Mouse (Mus musculus) lung, postnatal 4 days (tissue): ENCODE results near the gene Naxd.
A peak's percentile ranks its signal among the peaks of the same experiment; 100 is the strongest.
"Not testable (repeated sequence)": the region's sequence is repeated elsewhere in the genome, so short reads cannot be mapped to it uniquely, and the experiment has no call there.

ENCODE experiments used
- DNase-seq, 2 experiments: peaks; one replicate each; pipeline ENCODE4 v3.0.0; 2021

Gene Naxd

DNA sequence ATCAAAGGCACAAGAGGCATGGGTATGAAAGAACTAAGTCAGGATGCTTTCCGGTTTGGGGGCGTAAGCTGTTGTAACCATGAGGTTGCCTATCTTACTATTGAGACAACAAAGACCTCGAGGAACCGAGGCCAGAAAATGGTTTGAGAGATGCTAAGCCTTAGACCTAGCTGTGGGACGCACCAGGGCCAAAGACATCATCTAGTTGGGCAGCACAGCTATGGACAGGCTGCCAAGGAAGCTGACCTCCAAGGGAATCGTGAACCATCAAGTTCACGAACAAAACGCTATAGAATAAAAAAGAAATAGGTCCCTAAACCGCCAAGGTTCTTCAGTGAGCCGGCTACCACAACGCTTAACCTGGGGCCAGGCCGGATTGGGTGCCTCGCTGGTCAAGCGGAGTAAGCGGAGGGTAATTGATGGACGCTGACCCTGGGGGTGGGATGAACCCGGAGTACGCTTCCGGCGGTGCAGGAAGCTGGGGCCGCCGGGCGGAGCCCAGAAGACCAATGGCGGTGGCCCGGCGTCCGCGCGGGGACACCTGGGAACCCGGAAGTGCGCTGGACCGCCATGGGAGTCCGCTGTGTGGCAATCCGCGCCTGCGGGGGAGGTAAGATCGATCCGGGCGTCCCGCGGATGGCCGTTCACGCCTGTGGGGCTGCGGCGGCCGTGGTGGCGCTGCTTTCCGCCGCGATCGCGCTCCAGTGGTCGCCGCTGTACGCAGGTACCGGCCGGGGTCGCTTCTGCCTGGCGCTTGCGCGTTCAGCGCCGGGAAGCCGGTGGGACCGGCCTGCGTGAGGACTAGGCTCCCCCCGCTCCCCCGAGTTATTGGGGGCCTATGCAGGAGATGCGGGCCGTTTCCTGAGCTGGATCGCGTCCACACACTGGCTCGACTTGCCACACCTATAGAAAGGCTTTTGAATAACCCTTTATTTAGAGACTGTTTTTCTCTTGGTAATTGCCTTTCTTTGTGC lies at the start of gene Naxd:
Gene Naxd, plus strand, starts transcription at position 490 of the 974 bp plus-strand sequence.
- DNase-seq, result peak; percentile 92 to 96

DNA sequence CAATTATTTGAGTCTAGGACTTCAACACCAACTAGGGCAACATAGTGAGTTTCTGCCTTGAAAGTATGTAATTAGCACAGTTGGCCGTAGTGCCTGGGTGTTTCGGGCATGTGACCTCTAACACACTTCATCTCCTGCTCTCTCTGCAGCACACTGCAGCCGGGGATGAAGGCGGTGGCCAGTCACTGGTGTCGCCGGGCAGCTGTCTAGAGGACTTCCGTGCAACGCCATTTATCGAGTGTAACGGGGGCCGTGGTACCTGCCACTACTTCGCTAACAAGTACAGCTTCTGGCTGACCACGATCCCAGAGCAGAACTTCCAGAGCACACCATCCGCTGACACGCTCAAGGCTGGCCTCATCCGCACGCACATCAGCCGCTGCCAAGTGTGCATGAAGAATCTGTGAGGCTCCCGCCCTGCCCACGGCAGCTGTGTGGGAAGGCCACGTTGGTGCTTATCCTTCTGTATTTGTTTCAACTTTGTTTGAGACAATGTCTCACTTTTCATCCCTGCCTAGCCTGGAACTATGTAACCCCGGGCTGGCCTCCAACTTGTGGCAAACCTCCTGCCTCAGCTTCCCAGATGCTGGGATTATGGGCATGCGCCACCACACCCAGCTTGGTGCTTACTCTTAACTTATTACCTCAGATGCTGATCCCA lies 49.3 kb upstream of the Naxd start:
- no peak for DNase-seq

DNA sequence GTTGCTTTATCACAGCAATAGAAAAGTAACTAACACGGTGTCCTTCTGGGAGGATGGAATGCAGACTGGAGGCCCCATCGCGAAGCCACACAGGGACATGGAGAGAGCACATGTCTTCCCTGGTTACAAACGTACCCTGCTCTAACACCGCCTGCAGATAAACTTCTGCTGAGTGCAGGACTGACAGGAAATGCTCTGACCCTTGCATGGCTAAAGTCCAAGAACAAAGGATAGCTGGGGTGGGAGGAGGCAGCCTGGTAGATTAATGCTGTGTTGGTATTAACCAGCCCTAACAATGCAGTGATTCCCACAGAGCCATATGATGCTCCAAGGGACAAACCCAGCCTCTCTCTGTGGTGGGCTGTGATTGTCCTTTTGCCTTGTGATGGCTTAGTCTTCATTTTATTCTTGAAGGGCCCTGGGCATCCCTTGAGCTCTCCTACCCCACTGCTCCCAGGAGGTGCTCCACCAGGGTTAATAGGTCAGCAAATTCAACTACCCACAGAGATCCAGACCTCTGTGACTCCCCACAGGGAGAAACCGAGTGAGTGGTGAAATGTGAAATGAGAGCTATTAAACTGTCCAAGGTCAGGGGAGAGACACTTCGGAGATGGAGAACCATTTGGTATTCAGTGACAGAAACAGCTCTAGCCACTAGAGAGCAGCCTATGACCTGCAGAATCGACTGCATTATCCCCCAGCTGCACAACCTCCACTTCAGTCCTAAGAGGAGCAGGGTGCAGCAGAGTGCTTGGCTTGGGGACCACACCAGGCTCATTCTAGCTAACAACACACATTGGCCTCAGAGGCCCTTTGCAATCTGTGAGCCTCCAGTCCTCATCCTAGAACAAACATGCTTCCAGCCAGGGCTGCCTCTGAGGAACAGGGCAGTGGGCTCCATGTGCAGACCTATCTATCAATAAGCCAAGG lies 46.9 kb upstream of the Naxd start:
- peak; percentile 44 to 59 for DNase-seq

DNA sequence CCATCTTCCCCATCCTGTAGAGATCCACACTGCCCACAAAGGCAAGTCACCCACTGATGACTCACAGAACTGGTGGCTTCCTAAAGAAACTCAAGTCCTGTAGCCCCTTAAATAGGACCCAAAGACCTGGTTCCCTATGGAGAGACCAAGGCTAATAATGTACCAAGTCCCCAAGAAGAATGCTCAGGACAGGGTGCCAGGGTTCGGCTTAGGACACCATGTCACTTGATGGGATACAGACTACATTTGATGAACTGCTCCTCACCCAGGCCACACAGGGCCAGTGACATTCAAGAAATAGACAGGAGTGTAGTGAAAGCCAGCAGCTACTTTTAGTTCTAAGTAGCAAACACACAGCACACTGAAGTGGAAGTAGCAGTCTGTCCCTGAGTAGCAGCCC lies 45.2 kb upstream of the Naxd start:
- DNase-seq, result no peak

DNA sequence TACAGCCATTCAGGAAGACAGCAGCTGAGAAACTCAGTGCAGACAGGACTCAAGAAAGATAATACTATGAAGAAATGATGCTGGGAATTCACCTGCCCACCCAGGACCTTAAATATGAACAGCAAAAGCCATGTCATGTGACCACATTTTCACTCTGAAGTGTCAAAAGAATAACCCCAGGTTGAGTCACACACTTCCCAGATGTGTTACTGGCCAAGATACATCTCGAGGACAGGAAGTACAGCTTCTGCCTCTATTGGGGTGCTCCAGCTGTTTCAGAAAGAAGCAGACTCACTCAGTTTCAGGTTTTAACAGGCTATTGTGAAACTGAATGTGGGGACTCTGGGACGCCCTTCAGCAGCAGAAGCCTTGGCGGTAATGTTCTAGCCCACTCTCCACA lies 44.7 kb upstream of the Naxd start:
- DNase-seq, result no peak

DNA sequence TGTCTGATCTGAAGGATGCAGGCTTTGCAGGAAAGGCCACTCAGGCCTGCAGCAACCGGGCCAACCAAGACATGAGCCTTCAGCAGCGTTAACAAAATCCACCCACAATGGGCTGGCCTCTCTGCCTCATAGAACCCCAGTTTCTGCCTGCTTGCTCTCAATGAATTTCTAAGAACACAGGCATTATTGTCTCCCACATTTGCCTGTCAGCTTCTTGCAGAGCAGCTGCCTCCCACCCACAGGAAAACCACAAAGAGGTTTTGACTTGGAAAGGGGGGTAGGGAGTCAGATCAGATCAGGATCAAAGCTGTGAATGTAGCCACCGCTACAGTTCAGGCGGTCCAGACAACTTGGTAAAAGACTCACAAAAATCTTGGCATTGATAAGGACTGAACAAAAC lies 44.3 kb upstream of the Naxd start:
- DNase-seq, result no peak

DNA sequence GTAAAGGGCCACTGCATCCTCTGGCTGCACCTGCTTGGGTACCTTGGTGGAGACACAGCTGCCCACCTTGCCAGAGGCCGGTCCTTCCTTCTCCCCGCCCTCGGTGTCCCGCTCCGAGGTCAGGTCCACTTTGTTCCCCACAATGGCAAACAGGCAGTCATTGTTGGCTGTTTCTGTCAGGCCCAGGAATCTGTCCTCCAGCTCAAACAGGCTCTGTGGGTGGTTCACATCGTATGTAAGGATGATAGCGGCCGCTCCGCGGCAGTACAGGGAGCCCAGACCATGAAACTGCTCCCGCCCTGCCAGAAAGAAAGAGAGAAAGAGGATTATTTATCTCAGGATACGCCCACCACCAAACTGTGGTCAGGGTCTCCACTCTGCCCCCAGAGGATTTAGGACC lies 43.1 kb upstream of the Naxd start:
- DNase-seq, result no peak

DNA sequence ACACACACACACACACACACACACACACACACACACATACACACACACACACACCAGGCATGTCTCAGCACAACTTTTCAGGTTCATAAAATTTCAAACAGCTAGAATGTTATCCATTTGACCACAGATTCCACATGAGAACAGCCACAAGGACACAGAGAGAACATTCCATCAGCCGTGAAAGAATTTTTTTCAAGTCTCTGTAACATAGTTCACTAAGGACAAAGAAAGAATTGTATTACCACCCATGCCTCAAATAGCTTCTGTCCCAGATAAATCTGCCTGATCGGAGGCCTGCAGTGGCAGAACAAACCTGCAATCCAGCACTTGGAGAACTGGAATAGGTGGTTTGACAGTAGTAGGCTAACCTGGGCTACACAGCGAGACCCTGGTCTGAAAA lies 40.0 kb upstream of the Naxd start:
- no peak for DNase-seq

DNA sequence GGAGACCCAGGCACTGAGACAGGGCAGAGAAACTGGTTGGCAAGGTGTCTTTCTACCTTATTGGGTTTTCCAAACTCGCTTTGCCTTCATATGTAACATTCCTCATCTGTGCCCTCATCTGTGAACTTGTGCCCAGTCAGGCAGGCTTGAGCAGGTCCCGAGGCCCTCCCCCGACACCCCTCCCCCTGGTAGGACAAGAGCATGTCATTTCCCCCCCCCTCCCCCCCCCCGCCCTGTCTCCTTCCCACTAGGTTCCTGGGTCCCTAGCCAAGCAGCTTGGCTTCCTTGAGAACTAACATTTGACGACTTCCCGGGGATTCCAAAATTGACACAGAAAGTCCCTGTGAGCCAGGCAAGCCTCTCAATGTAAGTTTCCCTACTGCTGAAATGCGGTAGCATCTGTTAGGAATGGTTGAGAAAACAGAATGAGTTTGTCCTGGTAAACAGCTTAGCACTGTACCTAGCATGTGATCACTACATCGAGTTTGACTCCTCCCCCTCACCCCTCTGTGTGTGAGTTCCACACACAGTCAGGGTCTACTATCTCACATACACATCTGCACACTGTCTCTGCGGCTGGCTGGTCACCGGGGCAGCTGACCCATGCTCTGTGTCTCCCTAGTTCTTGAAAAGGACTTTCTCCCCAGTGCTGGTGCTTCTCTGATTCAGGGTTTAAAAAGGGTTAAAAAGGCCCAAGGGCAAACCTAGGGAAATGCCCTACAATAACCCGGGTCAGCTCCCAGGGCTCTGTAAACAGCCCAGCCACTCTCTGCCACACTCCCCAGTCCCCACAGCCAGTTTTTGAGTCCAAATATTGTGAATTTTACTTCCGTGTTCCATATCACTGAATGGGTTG lies 39.1 kb upstream of the Naxd start:
- peak in 1 of 2 experiments; percentile 55 for DNase-seq

DNA sequence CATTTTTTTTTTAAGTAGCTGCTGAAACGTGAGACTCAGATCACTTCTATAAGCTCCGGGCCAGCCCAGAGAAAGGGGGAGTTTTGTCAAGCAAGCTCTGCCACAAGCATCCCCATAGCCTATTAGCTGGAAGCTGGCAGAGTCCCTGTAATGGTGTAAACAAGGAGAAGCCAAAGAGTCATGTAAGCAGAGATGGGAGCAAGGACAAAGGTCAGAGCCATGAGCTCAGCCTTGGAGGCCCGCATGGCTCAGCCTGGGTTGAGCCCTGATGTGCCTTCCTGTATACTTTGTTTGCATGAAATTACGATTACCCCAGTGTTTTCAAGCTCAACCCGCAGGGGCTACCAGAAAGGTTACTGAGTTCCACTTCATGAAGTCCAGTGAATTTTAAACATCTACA lies 38.3 kb upstream of the Naxd start:
- no peak for DNase-seq

DNA sequence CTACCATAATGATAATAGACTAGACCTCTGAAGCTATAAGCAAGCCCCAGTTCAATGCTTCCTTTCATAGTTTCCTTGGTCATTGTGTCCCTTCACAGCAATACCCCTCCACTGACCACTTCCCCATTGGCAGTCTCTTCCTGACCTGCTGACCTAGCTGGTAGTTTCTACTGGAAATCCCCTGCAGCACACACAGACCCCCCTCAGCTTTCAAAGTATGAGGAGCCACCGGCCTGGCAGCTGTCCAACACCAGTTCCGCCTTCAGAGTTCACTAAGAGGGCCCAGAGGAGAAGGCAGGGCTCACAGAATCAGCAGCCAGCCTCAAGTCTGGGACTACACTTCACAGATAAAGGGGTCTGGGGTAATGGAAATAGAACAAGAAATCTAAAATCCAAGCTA lies 36.4 kb upstream of the Naxd start:
- peak; percentile 62 to 65 for DNase-seq

DNA sequence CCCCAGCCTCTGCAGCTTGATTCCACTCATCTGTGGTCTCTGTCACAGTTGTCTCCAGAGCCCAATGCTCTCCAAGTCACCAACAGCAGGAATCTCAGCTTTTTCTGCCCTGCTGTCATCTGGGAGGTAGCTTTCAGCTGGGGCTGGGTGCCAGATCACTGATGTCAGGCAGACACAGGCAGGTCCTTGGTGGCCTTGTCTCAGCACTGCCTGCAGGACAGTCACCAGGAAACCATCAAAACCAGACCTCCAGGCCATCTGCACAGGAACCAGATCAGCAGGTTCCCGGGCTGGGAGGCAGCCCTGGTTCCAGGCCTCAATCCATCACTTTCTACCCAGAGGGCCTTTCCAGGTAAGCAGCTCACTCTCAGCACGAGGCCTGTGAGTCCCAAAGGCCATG lies 35.5 kb upstream of the Naxd start:
- DNase-seq, result no peak

DNA sequence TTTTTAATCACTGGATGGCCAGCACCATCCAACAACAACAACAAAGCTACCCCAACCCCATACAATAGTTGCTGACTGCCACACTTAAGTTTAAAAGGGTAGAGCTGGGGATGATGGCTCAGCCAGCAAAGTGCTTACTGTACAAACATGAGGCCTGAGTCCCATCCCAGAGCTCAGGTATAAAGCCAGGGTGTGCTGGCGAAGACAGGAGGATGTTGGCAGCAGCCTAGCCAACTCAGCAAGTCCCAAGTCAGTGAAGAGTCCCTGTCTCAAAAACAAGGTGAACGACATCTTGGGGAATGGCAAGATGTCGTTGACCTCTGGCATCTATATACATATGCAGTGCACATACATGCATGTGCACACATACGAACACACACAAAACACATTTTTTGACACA lies 34.7 kb upstream of the Naxd start:
- DNase-seq, result no peak

DNA sequence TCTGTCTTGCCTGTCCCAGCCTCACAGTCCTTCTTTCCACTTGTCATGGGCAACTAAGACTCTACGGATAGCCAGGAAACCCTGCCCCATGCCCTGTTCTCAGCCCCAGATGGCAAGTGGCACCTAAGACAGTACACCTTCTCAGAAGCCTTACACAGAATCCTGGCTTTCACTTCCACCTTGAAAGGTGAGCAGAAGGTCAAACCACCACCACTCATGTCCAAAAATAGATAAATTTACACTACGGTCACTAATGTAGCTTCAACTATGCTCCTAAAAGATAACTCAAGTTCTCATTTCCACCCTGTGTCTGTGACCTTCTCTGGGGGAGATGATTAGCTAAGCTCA lies 33.8 kb upstream of the Naxd start:
- no peak for DNase-seq

DNA sequence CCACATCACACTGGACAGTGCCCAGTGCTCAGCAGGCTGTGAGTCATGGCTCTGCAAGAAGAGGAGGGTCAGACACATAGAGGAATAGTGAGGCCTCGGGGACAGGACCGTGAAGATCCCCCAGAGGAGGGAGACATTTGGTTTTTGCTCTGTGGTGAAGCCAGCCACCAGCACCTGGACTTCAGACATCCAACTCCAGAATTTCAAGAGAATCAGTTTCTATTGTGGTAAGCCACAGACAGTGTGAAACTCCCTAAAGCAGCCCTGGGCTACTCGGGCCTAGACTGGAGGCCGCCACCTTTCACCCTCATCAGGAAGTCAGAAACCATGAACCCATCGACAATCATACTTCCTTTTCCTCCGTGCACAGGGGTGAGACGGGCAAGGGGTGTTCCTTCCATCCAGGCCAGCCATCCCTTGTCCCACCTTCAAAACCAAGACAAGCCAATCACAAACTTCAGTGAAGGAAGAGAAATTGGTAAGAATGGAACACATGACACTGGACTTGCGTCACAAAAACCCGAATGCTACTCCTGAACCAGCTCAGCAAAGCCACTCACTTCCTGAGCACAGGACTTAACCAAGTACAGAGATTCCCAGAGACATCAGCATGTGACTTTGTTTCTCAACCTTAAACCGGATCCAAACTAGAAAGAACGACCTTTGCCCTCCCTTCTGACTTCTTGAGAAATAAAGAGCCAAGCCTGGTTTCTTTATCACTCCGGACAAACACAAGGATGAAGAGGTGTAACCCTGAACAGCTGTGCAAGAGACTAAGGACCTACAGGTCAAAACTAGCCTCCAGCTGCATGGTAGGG lies 33.2 kb upstream of the Naxd start:
- DNase-seq, result peak; percentile 41 to 57

DNA sequence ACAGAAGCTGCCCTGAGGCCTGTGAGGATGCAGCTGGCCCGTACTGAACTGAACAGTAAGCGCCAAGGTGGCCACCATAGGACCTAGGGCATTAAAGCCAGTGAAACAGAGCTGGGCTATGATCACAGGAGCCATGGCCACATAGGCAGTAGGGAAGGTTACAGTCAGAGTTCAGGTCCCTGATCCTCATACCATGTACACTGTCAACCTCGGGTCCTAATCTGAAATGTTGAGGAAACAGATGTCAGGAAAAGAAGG lies 32.7 kb upstream of the Naxd start:
- DNase-seq, result no peak

DNA sequence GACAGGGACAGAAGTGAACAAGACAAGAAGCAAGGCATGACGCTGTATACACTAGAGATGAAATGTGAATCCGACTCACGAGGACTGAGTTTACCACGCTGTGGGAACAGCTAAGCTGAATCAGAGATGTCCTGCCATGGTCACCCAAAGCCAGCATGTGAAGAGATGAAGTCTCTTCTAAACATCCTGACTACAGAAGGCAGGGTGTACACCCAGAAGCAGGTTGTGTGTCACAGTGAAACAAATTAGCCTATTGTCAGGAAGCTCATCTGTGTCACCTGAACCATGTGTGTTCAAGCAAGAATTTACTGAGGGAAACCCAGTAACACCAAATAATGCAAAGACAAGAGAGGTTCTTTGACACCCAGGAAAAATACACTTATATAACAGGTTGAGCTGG lies 31.7 kb upstream of the Naxd start:
- DNase-seq, result no peak

DNA sequence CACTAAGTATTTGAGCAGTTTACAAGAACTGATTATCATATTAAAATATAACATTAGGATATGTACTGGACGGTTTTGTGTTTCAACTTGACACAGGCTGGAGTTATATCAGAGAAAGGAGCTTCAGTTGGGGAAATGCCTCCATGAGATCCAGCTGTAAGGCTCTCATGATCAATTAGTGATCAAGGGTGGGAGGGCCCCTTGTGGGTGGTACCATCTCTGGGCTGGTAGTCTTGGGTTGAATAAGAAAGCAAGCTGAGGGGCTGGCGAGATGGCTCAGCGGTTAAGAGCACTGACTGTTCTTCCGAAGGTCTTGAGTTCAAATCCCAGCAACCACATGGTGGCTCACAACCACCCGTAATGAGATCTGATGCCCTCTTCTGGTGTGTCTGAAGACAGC lies 30.8 kb upstream of the Naxd start:
- not testable (repeated sequence) for DNase-seq

DNA sequence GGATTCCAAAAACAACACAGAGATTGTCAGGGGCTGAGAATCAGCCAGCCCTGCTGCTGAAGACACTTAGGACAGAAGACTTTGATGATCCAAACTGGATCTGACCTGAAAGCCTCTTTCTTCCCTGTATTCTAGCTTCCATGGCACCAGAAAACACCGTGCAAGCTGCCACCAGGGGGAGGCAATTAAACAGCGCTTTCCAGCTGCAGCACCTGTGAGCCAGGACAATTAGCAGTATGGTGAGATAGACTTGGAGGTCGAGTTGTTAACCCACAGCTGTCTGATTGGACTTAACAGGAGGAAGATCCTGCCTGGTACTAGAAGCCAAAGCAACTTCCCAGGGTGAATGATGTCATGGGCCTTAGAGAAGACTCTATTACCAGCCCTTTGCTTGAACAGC lies 28.2 kb upstream of the Naxd start:
- DNase-seq, result peak in 1 of 2 experiments; percentile 59

DNA sequence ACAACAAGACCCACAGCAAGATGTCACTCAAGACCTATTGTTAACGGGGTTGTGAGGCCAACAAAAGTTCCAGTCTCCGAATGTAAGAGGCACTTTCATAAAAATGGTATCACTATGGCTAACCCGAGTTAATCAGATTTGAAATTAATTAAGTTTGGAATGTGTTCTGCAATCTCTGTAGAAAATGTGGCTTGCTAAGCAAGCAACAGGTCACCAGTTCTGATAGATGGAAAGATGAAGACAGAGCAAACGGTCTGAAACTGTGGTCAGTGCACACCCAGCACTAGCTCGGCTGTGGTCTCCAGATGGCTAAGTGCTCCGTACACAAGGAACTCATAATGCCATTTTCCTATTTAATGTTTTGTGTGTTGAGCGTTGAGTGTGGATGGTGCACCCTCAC lies 26.6 kb upstream of the Naxd start:
- no peak for DNase-seq

DNA sequence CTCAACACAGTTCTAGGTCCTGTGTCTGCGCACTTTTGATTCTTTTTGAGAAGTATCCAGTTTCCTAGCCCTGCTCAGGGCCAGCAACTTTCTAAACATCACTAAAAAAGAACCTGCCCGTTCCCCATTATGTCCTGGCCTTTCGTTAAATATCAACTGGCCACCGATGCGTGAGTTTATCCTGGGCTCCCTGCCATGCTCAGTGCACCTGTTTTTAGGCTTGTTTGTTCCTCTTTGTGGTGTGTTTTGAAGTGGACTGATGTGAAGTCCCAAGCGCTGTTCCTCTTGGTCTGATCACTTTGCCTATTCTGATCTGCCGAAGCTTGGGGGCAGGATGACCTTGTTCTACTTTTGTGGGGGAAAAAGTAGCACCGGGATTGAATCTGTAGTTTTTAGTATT lies 26.0 kb upstream of the Naxd start:
- no peak for DNase-seq

DNA sequence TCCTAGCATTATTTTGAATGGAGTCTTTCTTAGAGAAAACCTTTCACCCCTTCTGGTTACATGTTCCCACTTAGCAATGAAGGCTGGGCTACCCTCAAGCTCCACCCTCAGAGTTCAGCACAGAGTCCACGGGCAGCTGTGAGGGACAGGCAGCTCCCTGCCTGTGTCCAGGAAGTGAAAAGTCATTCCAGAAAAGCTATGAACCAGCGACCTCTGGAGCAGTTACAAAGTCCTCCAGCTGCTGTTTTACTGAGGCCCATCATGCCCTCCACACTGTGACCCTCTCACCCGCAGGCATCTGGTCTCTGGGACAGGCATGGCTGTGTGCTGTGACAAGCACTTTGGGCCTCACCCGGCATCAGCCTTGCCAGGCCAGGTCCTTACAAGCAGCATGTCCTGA lies 24.2 kb upstream of the Naxd start:
- peak; percentile 53 to 79 for DNase-seq
